Mouse (Mus musculus) forebrain, embryonic 11.5 days (tissue): ENCODE measurements around the gene Taar5. TPM values are rescaled to one million over a fixed set of nuclear protein-coding genes. Genes with fewer than 3 reads are reported as not detected.

Experiments used
- ATAC-seq: fragments of 200-750 bp; cut with Nextera tagmentation; replicated peaks from 2 replicates; pipeline ENCODE4 v1.8.0; 2017; ENCODE audit warnings: moderate TSS enrichment; ENCODE audit not compliant: low FRiP score
- DNase-seq: peaks from one replicate; pipeline ENCODE4 v3.0.0-alpha.2; 2017; ENCODE audit warnings: low spot score
- H3K27ac ChIP-seq: fragments of 300-500 bp; sonication (generic); 2 replicates; pipeline ENCODE4 v1.5.1; 2014; ENCODE audit warnings: low read depth, low read length
- H3K27me3 ChIP-seq: fragments of 300-500 bp; sonication (generic); 2 replicates; pipeline ENCODE4 v1.6.1; 2014; ENCODE audit warnings: mild to moderate bottlenecking, low read length, mixed read lengths; ENCODE audit not compliant: control insufficient read depth, insufficient read depth
- H3K36me3 ChIP-seq: fragments of 300-500 bp; sonication (generic); 2 replicates; pipeline ENCODE4 v1.6.1; 2014; ENCODE audit warnings: mild to moderate bottlenecking, low read length, moderate library complexity, mixed read lengths; ENCODE audit not compliant: control insufficient read depth, insufficient read depth
- H3K4me1 ChIP-seq: fragments of 300-500 bp; sonication (generic); replicated peaks from 2 replicates; pipeline ENCODE4 v1.6.1; 2014; ENCODE audit warnings: low read length, mixed read lengths; ENCODE audit not compliant: control insufficient read depth, insufficient read depth
- H3K4me2 ChIP-seq: fragments of 300-500 bp; sonication (generic); 2 replicates; pipeline ENCODE4 v1.6.1; 2014; ENCODE audit warnings: low read depth, mild to moderate bottlenecking, low read length, moderate library complexity, mixed read lengths; ENCODE audit not compliant: severe bottlenecking
- H3K4me3 ChIP-seq: fragments of 300-500 bp; sonication (generic); 2 replicates; pipeline ENCODE4 v1.5.1; 2014; ENCODE audit warnings: low read depth, low read length
- H3K9ac ChIP-seq: fragments of 300-500 bp; sonication (generic); 2 replicates; pipeline ENCODE4 v1.6.1; 2014; ENCODE audit warnings: low read length
- H3K9me3 ChIP-seq: fragments of 300-500 bp; sonication (generic); 2 replicates; pipeline ENCODE4 v1.6.1; 2016; ENCODE audit warnings: low read length, mixed read lengths; ENCODE audit not compliant: control insufficient read depth
- WGBS: fragments of 180-500 bp; shearing (Covaris S2); extraction: QIAGEN DNeasy Blood & Tissue Kit; methylation state at CpG from one replicate; pipeline ENCODE4 v1.1.7; 2014; 5-methylcytosine and 5-hydroxymethylcytosine counted together
- polyA plus RNA-seq: library from polyadenylated mRNA; unstranded; fragments of >200 nt; fragmentation: Nextera tagmentation; extraction: Ambion mirVana; gene quantifications from 2 replicates; pipeline ENCODE4 v1.2.1, GENCODE M21; 2014

Gene Taar5
- not detected in 2 replicates for polyA plus RNA-seq

DNA sequence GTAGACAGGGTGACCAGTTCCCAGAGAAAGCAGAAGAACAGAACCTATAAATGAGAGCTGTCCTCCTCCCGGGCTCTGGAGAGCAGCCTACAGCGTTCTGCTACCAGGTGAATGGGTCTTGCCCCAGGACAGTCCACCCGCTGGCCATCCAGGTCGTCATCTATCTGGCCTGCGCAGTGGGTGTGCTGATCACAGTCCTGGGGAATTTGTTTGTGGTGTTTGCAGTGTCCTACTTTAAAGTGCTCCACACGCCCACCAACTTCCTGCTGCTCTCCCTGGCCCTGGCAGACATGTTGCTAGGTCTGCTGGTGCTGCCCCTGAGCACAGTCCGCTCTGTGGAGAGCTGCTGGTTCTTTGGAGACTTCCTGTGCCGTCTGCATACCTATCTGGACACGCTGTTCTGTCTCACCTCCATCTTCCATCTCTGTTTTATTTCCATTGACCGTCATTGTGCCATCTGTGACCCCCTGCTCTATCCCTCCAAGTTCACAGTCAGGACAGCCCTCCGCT lies at the start of gene Taar5:
TSS of gene Taar5 (plus strand) at position 51 of the 510 bp plus-strand sequence.
- Histone ChIP-seq H3K4me3 (no peak within 1 kb of the TSS), H3K36me3 (no peaks in the 10 kb centered on the region), H3K9ac (no peak within 1 kb of the TSS), H3K4me2 (no peak within 1 kb of the TSS), H3K9me3 (no peaks in the 10 kb centered on the region), H3K27me3 (no peaks in the 10 kb centered on the region), H3K4me1 (no peaks in the 10 kb centered on the region), H3K27ac (no peak within 1 kb of the TSS)
- WGBS: 92% methylated on average over 11 of the region's 11 CpGs
- no peak for DNase-seq
- ATAC-seq: no peak

DNA sequence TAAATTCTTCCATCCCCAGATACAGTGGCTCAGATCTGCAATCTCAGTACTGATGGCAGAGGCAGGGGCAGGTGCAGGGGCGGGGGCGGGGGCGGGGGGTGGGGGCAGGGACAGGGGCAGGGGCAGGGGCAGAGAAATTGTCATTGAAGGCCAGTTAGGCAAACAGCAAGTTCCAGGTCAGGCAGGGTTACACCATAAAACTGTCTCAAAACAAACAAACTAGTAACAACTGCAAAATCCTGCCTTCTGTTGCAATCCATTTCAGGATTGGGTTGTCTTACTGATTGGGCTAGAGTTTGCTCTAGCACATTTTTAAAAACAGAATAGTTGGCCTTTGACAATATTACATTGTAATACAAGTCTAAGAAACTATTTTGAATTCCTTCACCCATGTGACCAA lies 48.0 kb upstream of the Taar5 start:
- 89% methylated on average over 3 of the region's 3 CpGs for WGBS
- H3K4me3 ChIP-seq: no peak overlapping the region
- H3K27ac ChIP-seq: no peak overlapping the region
- H3K4me1 ChIP-seq: no peaks in the 10 kb centered on the region
- no peaks in the 10 kb centered on the region for H3K27me3 ChIP-seq
- H3K9me3 ChIP-seq: no peaks in the 10 kb centered on the region
- no peak overlapping the region for H3K9ac ChIP-seq
- DNase-seq (no peak), ATAC-seq (no peak)
- H3K36me3 ChIP-seq: no peaks in the 10 kb centered on the region
- H3K4me2 ChIP-seq: no peak overlapping the region

DNA sequence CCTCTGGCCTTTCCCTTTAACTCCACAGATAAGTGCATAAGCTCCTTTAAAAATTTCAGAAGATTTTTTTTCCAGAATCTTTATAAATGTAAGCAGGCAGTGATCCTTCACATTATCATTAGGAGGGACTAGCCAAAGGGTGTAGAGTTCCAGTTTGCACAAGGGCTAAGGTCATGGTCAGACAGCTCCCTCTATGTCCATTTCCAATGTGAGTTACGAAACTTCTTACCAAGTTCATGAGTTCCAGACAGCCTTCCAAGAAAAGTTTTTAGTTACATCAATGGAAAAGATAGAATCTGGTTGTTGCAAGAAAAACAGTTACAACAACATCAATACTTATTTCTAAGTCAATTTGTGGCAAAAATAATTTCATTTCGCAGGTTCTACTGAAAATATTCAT lies 46.6 kb upstream of the Taar5 start:
- Histone ChIP-seq H3K27ac (no peak overlapping the region), H3K27me3 (no peaks in the 10 kb centered on the region), H3K9ac (no peak overlapping the region), H3K4me2 (no peak overlapping the region), H3K36me3 (no peaks in the 10 kb centered on the region), H3K4me3 (no peak overlapping the region), H3K4me1 (no peaks in the 10 kb centered on the region), H3K9me3 (no peaks in the 10 kb centered on the region)
- ATAC-seq (no peak), DNase-seq (no peak)
- 84% methylated on average over 2 of the region's 2 CpGs for WGBS

DNA sequence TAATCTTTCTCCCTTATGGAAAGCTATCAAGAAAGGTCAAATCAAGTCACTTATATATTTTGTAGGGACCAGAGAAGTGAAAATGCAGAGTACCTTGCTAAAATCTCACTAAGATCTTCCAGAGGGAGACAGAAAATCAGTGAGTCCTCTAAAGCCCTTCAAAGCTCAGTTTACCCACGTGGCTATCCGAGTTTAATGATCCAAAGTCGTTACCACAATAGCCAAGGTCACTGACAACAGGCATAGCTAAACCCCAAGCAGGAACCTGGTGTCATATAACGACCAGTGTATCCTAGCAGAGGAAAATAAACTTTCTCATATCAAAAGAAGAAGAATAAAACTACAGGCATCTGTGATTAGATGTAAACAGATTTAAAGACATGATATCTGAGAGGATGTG lies 32.9 kb upstream of the Taar5 start:
- no peaks in the 10 kb centered on the region for H3K4me1 ChIP-seq
- no peaks in the 10 kb centered on the region for H3K27me3 ChIP-seq
- H3K36me3 ChIP-seq: no peaks in the 10 kb centered on the region
- H3K4me2 ChIP-seq: no peak overlapping the region
- ATAC-seq: no peak
- H3K27ac ChIP-seq: no peak overlapping the region
- no peak overlapping the region for H3K9ac ChIP-seq
- H3K9me3 ChIP-seq: no peaks in the 10 kb centered on the region
- H3K4me3 ChIP-seq: no peak overlapping the region
- no peak for DNase-seq
- 47% methylated on average over 4 of the region's 4 CpGs for WGBS

DNA sequence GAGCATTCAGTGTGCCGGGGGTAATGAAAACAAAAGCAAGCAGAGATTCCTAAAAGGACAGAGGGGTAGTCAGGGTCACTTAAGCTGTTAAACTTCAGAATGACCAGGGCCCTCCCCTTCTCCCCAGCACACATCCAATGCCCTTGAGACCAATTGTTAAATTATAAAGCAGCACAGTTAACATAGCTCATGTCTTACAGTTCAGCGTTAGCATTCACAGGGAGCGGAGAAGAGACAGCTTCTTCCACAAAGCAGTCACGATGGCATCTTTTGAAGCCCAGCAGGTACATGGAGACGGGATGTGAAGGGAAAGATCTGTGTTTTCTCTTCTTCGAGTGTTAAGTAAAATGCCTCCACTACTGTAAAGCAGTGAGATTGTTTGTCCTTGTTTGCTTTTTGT lies 32.2 kb upstream of the Taar5 start, which contains the start of gene Taar2:
TSS of gene Taar2 (plus strand) at position 261 of the 400 bp plus-strand sequence.
- WGBS: 60% methylated on average over 6 of the region's 6 CpGs

DNA sequence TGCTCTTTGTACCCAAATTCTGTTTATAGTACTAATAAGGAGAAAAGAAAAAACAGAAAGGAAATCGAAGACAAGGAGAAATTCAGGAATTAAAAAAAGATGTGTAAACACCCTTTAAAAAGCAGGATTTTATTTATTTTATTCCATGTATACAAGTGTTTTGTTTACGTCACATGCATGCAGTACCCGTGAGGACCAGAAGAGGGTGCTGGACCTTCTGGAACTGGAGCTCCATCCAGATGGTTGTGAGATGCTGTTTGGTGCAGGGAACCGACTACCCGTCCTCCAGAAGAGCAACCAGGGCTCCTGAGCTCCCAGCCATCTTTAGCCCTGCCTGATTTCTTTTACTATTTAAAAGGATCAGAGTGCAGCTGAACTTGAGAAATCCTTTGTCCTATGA lies 28.0 kb upstream of the Taar5 start:
- H3K4me3 ChIP-seq: no peak overlapping the region
- DNase-seq: no peak
- no peaks in the 10 kb centered on the region for H3K36me3 ChIP-seq
- H3K27me3 ChIP-seq: no peaks in the 10 kb centered on the region
- no peak overlapping the region for H3K27ac ChIP-seq
- ATAC-seq: no peak
- no peaks in the 10 kb centered on the region for H3K4me1 ChIP-seq
- WGBS: 71% methylated on average over 5 of the region's 5 CpGs
- no peak overlapping the region for H3K9ac ChIP-seq
- H3K4me2 ChIP-seq: no peak overlapping the region
- H3K9me3 ChIP-seq: no peaks in the 10 kb centered on the region

More for the DNA sequence above, 32.2 kb upstream of the Taar5 start, which contains the start of gene Taar2:
- ATAC-seq (no peak), DNase-seq (no peak)
- no peak within 1 kb of the TSS for H3K9ac ChIP-seq
- no peaks in the 10 kb centered on the region for H3K4me1 ChIP-seq
- no peaks in the 10 kb centered on the region for H3K36me3 ChIP-seq
- no peaks in the 10 kb centered on the region for H3K9me3 ChIP-seq
- H3K27me3 ChIP-seq: no peaks in the 10 kb centered on the region
- no peak within 1 kb of the TSS for H3K4me2 ChIP-seq
- H3K4me3 ChIP-seq: no peak within 1 kb of the TSS
- H3K27ac ChIP-seq: no peak within 1 kb of the TSS

DNA sequence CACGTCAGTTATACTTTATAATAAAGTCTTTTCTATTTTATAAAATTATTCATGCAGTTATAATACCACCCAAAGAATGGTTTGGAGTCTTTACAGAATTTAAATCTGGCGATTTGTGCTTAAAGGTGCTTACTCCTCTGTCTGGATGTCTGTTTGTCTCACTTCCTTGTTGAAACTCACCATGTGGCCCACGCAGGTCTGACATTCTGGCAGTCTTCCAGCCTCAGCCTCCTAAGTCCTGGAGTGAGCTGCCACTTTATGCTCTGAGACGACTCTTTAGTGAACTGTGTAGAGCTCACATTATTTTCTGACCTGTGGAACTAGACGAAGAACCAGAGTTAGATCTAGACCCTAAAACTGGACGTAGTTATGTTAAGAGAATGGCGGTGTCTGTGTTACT lies 22.5 kb upstream of the Taar5 start:
- ATAC-seq: no peak
- no peak overlapping the region for H3K27ac ChIP-seq
- WGBS: 77% methylated on average over 7 of the region's 7 CpGs

DNA sequence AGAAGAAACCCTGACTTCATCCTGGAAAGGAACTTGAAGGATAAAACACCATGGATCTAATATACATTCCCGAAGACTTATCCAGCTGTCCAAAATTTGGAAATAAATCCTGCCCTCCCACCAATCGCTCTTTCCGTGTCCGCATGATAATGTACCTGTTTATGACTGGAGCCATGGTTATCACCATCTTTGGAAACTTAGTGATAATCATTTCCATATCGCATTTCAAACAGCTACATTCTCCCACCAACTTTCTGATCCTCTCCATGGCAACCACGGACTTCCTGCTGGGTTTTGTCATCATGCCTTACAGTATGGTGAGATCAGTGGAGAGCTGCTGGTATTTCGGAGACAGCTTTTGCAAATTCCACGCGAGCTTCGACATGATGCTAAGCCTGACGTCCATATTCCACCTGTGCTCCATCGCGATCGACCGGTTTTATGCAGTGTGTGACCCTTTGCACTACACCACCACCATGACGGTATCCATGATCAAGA lies 20.9 kb upstream of the Taar5 start, which contains the start of gene Taar3:
TSS of gene Taar3 (plus strand) at position 51 of the 498 bp plus-strand sequence.
- WGBS: 89% methylated on average over 16 of the region's 16 CpGs
- H3K4me2 ChIP-seq: no peak within 1 kb of the TSS
- no peaks in the 10 kb centered on the region for H3K27me3 ChIP-seq
- DNase-seq: no peak
- no peak within 1 kb of the TSS for H3K4me3 ChIP-seq
- H3K27ac ChIP-seq: no peak within 1 kb of the TSS
- ATAC-seq: no peak
- H3K4me1 ChIP-seq: no peaks in the 10 kb centered on the region
- no peak within 1 kb of the TSS for H3K9ac ChIP-seq
- no peaks in the 10 kb centered on the region for H3K9me3 ChIP-seq
- H3K36me3 ChIP-seq: no peaks in the 10 kb centered on the region

More for the DNA sequence above, 22.5 kb upstream of the Taar5 start:
- no peak overlapping the region for H3K4me3 ChIP-seq
- no peaks in the 10 kb centered on the region for H3K36me3 ChIP-seq
- no peaks in the 10 kb centered on the region for H3K4me1 ChIP-seq
- no peak overlapping the region for H3K4me2 ChIP-seq
- no peak overlapping the region for H3K9ac ChIP-seq
- DNase-seq: no peak
- H3K9me3 ChIP-seq: no peaks in the 10 kb centered on the region
- no peaks in the 10 kb centered on the region for H3K27me3 ChIP-seq

DNA sequence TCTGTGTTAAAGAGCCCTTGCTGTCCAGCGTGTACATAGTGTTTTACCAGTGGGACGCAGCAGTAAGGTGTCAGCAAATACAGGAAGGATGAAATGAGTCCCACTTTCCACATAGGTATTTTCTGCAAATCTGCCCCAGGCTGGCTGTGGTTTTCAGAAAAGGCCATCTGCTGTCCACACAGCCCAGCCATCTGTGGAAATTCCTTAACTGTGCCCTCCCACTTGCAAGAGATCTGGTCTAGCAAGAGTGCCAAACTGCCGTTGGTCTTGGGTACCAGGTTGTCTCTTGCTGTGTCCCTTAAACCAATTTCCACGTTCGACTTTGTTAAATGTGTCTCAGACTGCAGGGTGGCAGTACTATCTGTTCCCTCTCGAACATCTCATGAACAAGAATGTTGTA lies 18.8 kb upstream of the Taar5 start:
- H3K36me3 ChIP-seq: no peaks in the 10 kb centered on the region
- no peaks in the 10 kb centered on the region for H3K4me1 ChIP-seq
- H3K4me2 ChIP-seq: no peak overlapping the region
- H3K27me3 ChIP-seq: no peaks in the 10 kb centered on the region
- DNase-seq: no peak
- WGBS: 86% methylated on average over 6 of the region's 6 CpGs
- H3K9ac ChIP-seq: no peak overlapping the region
- H3K27ac ChIP-seq: no peak overlapping the region
- ATAC-seq: no peak
- H3K4me3 ChIP-seq: no peak overlapping the region
- no peaks in the 10 kb centered on the region for H3K9me3 ChIP-seq
